Mouse (Mus musculus) E14TG2a.4 (cell line): ENCODE results near the gene Leng9.

ENCODE experiments used
- H3K27me3 ChIP-seq: 2 replicates; pipeline ENCODE4 v1.6.1; 2014; ENCODE audit warnings: low read length, control low read depth; ENCODE audit not compliant: insufficient read depth
- H3K36me3 ChIP-seq: 2 replicates; pipeline ENCODE4 v1.6.1; 2014; ENCODE audit warnings: low read length, control low read depth; ENCODE audit not compliant: insufficient read depth
- H3K4me1 ChIP-seq: replicated peaks from 2 replicates; pipeline ENCODE4 v1.6.1; 2014; ENCODE audit warnings: low read depth, low read length, control low read depth
- H3K4me3 ChIP-seq: replicated peaks from 2 replicates; pipeline ENCODE4 v1.5.1; 2014; ENCODE audit warnings: mild to moderate bottlenecking, low read length
- H3K9me3 ChIP-seq: 2 replicates; pipeline ENCODE4 v1.6.1; 2014; ENCODE audit warnings: low read length, control low read depth
- CTCF ChIP-seq: conservative IDR thresholded peaks from 2 replicates; pipeline ENCODE4 v1.5.1; 2014; ENCODE audit warnings: low read length
- NANOG ChIP-seq: IDR thresholded peaks from 2 replicates; pipeline ENCODE4 v1.6.1; 2014; ENCODE audit warnings: borderline replicate concordance, low read length, mixed read lengths
- POU5F1 ChIP-seq: IDR thresholded peaks from 2 replicates; pipeline ENCODE4 v1.6.1; 2014; ENCODE audit warnings: low read length, borderline replicate concordance

The Leng9 gene

GRCm38 (mm10) chr7:4138181-4138580 is 12.0 kb downstream of the Leng9 start:
- no peaks in the 10 kb centered on the region for H3K27me3 ChIP-seq
- no peak for TF ChIP-seq CTCF
- TF ChIP-seq POU5F1, result no peak
- no peak for TF ChIP-seq NANOG
- peak overlapping the region; percentile 95 for H3K4me3 ChIP-seq
- peaks cover 71% of the 10 kb centered on the region for H3K4me1 ChIP-seq
- H3K36me3 ChIP-seq, result peaks cover 73% of the 10 kb centered on the region
- no peaks in the 10 kb centered on the region for H3K9me3 ChIP-seq

GRCm38 (mm10) chr7:4137746-4138145 is 12.4 kb downstream of the Leng9 start:
- no peaks in the 10 kb centered on the region for H3K27me3 ChIP-seq

GRCm38 (mm10) chr7:4136771-4137531 is 13.2 kb downstream of the Leng9 start, which contains the start of gene Leng8:
TSS of gene Leng8 (plus strand) at chr7:4137039.
- Histone ChIP-seq H3K27me3 (no peaks in the 10 kb centered on the region), H3K9me3 (no peaks in the 10 kb centered on the region)
- TF ChIP-seq NANOG (no peak), CTCF (no peak), POU5F1 (no peak)

More at GRCm38 (mm10) chr7:4137746-4138145, 12.4 kb downstream of the Leng9 start:
- TF ChIP-seq CTCF (no peak), POU5F1 (no peak), NANOG (no peak)
- peaks cover 73% of the 10 kb centered on the region for H3K36me3 ChIP-seq
- H3K4me3 ChIP-seq, result peak overlapping the region; percentile 95
- H3K9me3 ChIP-seq, result no peaks in the 10 kb centered on the region
- H3K4me1 ChIP-seq, result peaks cover 71% of the 10 kb centered on the region

GRCm38 (mm10) chr7:4136404-4136770 is 13.8 kb downstream of the Leng9 start:
- peaks cover 74% of the 10 kb centered on the region for H3K4me1 ChIP-seq

More at GRCm38 (mm10) chr7:4136771-4137531, 13.2 kb downstream of the Leng9 start, which contains the start of gene Leng8:
- Histone ChIP-seq H3K4me1 (peaks cover 71% of the 10 kb centered on the region), H3K4me3 (peak within 1 kb of the TSS; percentile 95), H3K36me3 (peaks cover 73% of the 10 kb centered on the region)

GRCm38 (mm10) chr7:4134911-4135310 is 15.3 kb downstream of the Leng9 start:
- TF ChIP-seq NANOG (peak; percentile 29; the same call in 1 of the 2 replicates), CTCF (no peak), POU5F1 (no peak)
- Histone ChIP-seq H3K4me1 (peaks cover 83% of the 10 kb centered on the region), H3K27me3 (no peaks in the 10 kb centered on the region), H3K36me3 (peaks cover 69% of the 10 kb centered on the region), H3K4me3 (peak overlapping the region; percentile 95), H3K9me3 (no peaks in the 10 kb centered on the region)

More at GRCm38 (mm10) chr7:4136404-4136770, 13.8 kb downstream of the Leng9 start:
- TF ChIP-seq NANOG (no peak), POU5F1 (no peak), CTCF (no peak)
- Histone ChIP-seq H3K9me3 (no peaks in the 10 kb centered on the region), H3K36me3 (peaks cover 73% of the 10 kb centered on the region), H3K4me3 (peak overlapping the region; percentile 95), H3K27me3 (no peaks in the 10 kb centered on the region)

- Histone ChIP-seq H3K9me3 (no peaks in the 10 kb centered on the region), H3K4me3 (0 out of 2 replicates have a peak overlapping the region, but pooled peaks have one; percentile 20), H3K36me3 (peaks cover 69% of the 10 kb centered on the region), H3K27me3 (no peaks in the 10 kb centered on the region), H3K4me1 (peaks cover 83% of the 10 kb centered on the region)
- TF ChIP-seq POU5F1, result no peak
- no peak for TF ChIP-seq NANOG
- TF ChIP-seq CTCF, result no peak
Observed at GRCm38 (mm10) chr7:4132998-4133397, 17.2 kb downstream of the Leng9 start.

GRCm38 (mm10) chr7:4132581-4132980 is 17.6 kb downstream of the Leng9 start:
- TF ChIP-seq CTCF (no peak), POU5F1 (no peak), NANOG (no peak)
- H3K4me3 ChIP-seq, result no peak overlapping the region

DNA sequence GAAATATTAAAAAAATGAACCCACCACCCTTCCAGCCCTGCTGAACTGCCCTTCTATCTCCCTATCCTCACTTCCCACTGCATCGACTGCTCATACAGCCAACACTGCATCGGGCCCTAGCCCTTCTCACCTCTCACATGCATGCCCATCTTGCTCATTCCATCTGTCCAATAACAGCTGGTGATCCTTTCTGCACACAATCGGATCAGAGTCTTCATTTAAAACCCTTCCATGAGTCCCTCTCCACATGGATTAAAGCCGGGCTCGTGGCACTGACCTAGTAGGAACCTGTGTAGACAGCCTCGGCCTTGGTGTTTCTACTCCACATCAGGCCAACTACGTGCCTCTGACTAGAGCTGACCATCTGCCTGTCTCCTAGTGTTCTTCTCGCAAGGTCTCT is 18.2 kb downstream of the Leng9 start:
- no peaks in the 10 kb centered on the region for H3K27me3 ChIP-seq
- TF ChIP-seq NANOG (no peak), POU5F1 (no peak), CTCF (no peak)
- no peak overlapping the region for H3K4me3 ChIP-seq
- peaks cover 77% of the 10 kb centered on the region for H3K36me3 ChIP-seq
- no peaks in the 10 kb centered on the region for H3K9me3 ChIP-seq
- peaks cover 88% of the 10 kb centered on the region for H3K4me1 ChIP-seq

More at GRCm38 (mm10) chr7:4132581-4132980, 17.6 kb downstream of the Leng9 start:
- Histone ChIP-seq H3K27me3 (no peaks in the 10 kb centered on the region), H3K36me3 (peaks cover 71% of the 10 kb centered on the region), H3K4me1 (peaks cover 83% of the 10 kb centered on the region), H3K9me3 (no peaks in the 10 kb centered on the region)
